Mouse (Mus musculus): Measurements from ENCODE around the gene Zbed6. TPM values are rescaled to one million over a fixed set of nuclear protein-coding genes. Genes with fewer than 3 reads are reported as not detected.

Gene Zbed6
- polyA plus RNA-seq (2012; ENCODE audit: low replicate concordance) = not detected in 2 replicates

GRCm38 (mm10) chr1:133660466-133661202, at the start of gene Zbed6:
TSS of gene Zbed6 (minus strand) at chr1:133660885.

GRCm38 (mm10) chr1:133689897-133690296, 29.2 kb upstream of the Zbed6 start, which contains the start of gene Lax1:
TSS of gene Lax1 (minus strand) at chr1:133690108.

GRCm38 (mm10) chr1:133661203-133661933, 683 bp upstream of the Zbed6 start, which contains the start of gene Gm38394:
TSS of gene Gm38394 (minus strand) at chr1:133661318.

GRCm38 (mm10) chr1:133609771-133610502, 50.7 kb downstream of the Zbed6 start, which contains the start of gene Snrpe:
TSS of gene Snrpe (minus strand) at chr1:133610291.

Other genes with a start within 250 kb of the Zbed6 start
- gene Sox13, start 236.5 kb downstream of the Zbed6 start, polyA plus RNA-seq (2012; ENCODE audit: low replicate concordance) = 0.38 and 0.98 TPM in 2 replicates
- gene Snrpe, start 50.6 kb downstream of the Zbed6 start, polyA plus RNA-seq (2012; ENCODE audit: low replicate concordance) = 5.4 and 8.4 TPM in 2 replicates
- 6.0 and 7.0 TPM in 2 replicates for gene Gm38394, start 433 bp upstream of the Zbed6 start, polyA plus RNA-seq (2012; ENCODE audit: low replicate concordance)
- gene Lax1, start 29.2 kb upstream of the Zbed6 start, polyA plus RNA-seq (2012; ENCODE audit: low replicate concordance) = 1.6 and 3.2 TPM in 2 replicates
- gene Atp2b4, start 140.2 kb upstream of the Zbed6 start, polyA plus RNA-seq (2012; ENCODE audit: low replicate concordance) = 80.0 and 112 TPM in 2 replicates
- 0.74 TPM in 1 of 2 replicates, not detected in the other for gene Optc, start 247.1 kb upstream of the Zbed6 start, polyA plus RNA-seq (2012; ENCODE audit: low replicate concordance)

Measured in leukemia stem cell, adult 10-12 weeks (primary cell).